Mouse (Mus musculus): ENCODE data around the gene Galntl6.
"Not testable (repeated sequence)": the region's sequence is repeated elsewhere in the genome, so short reads cannot be mapped to it uniquely, and the experiment has no call there.

The Galntl6 gene

GRCm38 (mm10) chr8:58597834-58598233 is 314.6 kb downstream of the Galntl6 start:
- DNase-seq = no peak

GRCm38 (mm10) chr8:58575346-58575745 is 337.1 kb downstream of the Galntl6 start:
- no peak for DNase-seq

GRCm38 (mm10) chr8:58568086-58568485 is 344.4 kb downstream of the Galntl6 start:
- no peak for DNase-seq

GRCm38 (mm10) chr8:58566115-58566514 is 346.3 kb downstream of the Galntl6 start:
- DNase-seq = no peak

GRCm38 (mm10) chr8:58535781-58536180 is 376.7 kb downstream of the Galntl6 start:
- no peak for DNase-seq

GRCm38 (mm10) chr8:58534631-58535030 is 377.8 kb downstream of the Galntl6 start:
- no peak for DNase-seq

GRCm38 (mm10) chr8:58523443-58523842 is 389.0 kb downstream of the Galntl6 start:
- no peak for DNase-seq

GRCm38 (mm10) chr8:58521932-58522331 is 390.5 kb downstream of the Galntl6 start:
- DNase-seq = no peak

- DNase-seq = no peak
Measured at GRCm38 (mm10) chr8:58510516-58510915, 401.9 kb downstream of the Galntl6 start.

GRCm38 (mm10) chr8:58509051-58509450 is 403.4 kb downstream of the Galntl6 start:
- no peak for DNase-seq

GRCm38 (mm10) chr8:58487099-58487498 is 425.3 kb downstream of the Galntl6 start:
- no peak for DNase-seq

GRCm38 (mm10) chr8:58463342-58463741 is 449.1 kb downstream of the Galntl6 start:
- DNase-seq = not testable (repeated sequence)

- DNase-seq = no peak
Measured at GRCm38 (mm10) chr8:58442696-58443095, 469.7 kb downstream of the Galntl6 start.

- no peak for DNase-seq
Measured at GRCm38 (mm10) chr8:58418481-58418880, 494.0 kb downstream of the Galntl6 start.

- no peak for DNase-seq
Measured at GRCm38 (mm10) chr8:58417551-58417950, 494.9 kb downstream of the Galntl6 start.

- DNase-seq = no peak
Measured at GRCm38 (mm10) chr8:58396500-58396899, 515.9 kb downstream of the Galntl6 start.

GRCm38 (mm10) chr8:58395879-58396278 is 516.6 kb downstream of the Galntl6 start:
- no peak for DNase-seq

- DNase-seq = no peak
Measured at GRCm38 (mm10) chr8:58372389-58372788, 540.1 kb downstream of the Galntl6 start.

- no peak for DNase-seq
Measured at GRCm38 (mm10) chr8:58371979-58372378, 540.5 kb downstream of the Galntl6 start.

GRCm38 (mm10) chr8:58331151-58331550 is 581.3 kb downstream of the Galntl6 start:
- DNase-seq = no peak

GRCm38 (mm10) chr8:58313482-58313881 is 599.0 kb downstream of the Galntl6 start:
- no peak for DNase-seq

- DNase-seq = no peak
Measured at GRCm38 (mm10) chr8:58291487-58291886, 621.0 kb downstream of the Galntl6 start.

GRCm38 (mm10) chr8:58290080-58290479 is 622.4 kb downstream of the Galntl6 start:
- no peak for DNase-seq

GRCm38 (mm10) chr8:58265485-58265884 is 647.0 kb downstream of the Galntl6 start:
- DNase-seq = no peak

GRCm38 (mm10) chr8:58258577-58259315 is 653.7 kb downstream of the Galntl6 start:
- DNase-seq = no peak

Data from heart, adult 11 months (tissue).